Mouse (Mus musculus) thymus, postnatal 14 days (tissue): ENCODE results near the gene Gsap.
"Not testable (repeated sequence)": the region's sequence is repeated elsewhere in the genome, so short reads cannot be mapped to it uniquely, and the experiment has no call there.

ENCODE experiments used
- DNase-seq: peaks from one replicate; pipeline ENCODE4 v3.0.0; 2021

The Gsap gene

DNA sequence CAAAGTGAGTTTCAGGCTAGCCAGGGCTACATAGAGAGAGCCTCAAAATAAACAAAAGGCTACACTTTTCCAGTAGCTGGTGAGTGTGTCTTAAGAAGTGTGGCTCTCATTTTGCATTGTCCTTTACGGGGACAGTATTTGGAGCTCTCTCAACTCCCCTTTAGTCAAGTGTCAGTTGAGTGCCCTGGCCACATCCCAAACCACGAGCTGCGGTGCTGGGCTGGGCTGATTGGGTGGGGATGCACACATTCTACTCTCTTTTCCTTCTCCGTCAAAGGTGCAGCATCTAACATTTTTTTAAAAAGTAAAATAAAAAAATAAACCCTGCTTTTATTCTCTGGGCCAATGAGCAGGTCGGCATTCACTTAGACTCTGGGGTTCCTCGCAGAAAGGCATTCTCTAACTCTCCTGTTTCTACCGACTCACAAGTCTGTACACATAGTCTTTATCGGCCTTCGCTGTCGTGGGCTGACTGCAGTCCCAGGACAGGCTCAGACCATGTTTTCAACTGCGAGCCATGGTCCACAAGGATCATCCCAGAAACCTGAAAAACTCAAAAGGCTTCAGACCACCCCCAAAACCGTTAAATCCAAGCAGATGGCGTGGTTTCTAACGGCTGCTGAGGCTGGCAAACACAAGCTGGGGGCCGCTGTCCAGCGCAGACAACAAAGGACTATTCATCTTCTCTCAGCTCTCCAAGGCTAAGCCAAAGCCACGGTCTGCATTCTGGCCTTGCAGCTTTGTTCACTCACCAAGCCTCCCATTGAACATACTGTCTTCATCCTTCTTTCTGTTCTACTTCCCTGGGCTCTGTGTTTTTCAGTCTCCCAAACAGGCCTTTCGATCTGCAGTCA lies 77.4 kb downstream of the Gsap start:
- DNase-seq: no peak

DNA sequence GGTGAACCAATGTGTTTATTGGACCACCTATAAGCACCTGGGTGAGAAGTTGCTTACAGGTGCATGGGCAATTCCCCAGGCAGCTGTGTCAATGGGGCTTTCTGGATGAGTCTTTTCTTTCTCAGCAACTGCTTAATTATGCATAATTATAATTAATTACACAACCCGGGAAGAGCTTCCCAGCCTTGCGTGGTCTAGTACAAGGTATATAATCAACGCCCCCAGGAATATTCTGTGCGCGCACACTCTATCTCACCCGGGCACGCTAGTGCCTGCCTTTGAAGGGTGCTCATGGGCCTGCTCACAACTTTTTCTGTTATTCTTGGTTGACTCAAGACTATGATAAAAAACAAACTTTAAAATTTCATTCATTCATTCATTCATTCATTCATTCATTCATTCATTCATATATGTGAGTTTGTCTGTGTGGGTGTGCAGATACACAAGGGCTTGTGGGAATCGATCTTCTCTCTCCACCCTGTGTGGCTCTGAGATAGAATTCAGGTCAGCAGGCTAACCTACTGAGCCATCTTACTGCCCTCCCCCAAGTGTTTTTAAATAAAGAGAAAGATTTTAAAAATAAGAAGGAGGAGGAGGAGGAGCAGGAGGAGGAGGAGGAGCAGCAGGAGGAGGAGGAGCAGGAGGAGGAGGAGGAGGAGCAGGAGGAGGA lies 78.4 kb downstream of the Gsap start:
- DNase-seq: no peak

DNA sequence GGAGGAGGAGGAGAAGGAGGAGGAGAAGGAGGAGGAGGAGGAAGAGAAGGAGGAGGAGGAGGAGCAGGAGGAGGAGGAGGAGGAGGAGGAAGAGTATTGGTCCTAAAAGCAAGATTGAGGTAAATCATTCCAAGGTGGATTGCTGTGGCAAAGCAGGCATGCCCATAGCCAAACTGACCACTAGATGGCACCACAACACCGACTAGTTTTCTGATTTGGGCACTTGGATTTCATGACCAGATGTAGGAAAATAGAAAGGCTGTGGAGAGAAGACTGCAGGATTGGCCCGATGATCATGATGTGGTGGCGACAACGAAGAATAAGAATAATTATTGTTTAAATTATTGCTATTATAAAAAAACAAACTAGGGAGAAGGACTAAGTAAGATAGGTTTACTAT lies 79.0 kb downstream of the Gsap start:
- peak; percentile 80 for DNase-seq

DNA sequence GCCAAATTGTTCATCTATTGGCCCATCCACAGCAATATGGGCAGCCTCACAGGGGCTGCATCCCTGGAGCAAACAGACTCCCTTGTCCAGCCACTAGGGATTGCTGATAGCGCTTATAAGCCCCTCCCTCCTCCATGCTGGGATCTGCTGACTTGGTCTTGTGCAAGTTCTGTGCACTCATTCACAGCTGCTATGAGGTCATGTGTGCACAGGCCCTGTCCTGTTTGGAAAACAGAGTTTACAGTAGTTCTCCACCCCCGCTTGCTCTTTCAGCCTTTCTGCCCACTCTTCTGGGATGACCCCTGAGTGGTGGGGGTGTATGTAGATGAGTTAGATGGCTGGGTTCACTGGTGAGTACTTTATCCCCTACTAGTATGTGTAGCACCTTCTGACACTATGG lies 81.0 kb downstream of the Gsap start:
- no peak for DNase-seq

DNA sequence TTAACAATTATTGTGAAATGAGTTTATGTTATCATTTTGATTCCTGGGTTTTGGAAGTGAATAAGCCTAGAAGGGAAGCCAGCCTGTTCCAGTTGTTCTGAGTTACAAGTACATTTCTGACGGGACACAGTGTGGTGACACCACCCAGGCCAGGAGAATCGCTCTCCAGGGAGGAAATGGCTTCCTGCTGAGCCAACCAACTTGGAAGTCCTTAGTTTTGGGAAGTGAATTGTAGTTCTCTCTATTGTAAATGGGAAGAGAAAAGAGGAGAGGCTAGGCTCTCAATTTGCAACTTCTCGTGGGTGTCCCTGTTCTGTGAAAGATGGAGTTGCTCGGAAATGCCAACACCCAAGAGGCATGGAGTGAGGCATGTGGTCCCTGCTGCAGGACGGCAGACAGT lies 83.4 kb downstream of the Gsap start:
- DNase-seq: no peak

DNA sequence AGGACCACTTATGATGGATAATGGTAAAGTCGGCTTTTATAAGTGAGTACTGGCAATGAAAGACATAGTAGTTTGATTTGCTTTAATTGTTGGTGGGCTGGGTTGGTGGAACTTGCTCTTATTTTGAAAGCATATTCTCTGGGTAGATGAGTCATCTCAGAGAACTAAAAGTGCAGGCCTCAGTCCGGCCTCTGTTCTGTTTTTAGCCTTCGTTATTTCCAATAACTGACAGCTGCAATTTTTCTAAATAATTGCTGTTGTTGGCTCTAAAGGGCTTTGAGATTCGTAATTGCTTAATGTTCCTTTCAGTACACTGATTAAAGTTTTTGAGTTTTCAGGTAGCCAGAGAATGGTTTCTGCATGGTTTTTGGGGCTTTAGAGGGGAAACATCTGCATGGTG lies 84.7 kb downstream of the Gsap start:
- no peak for DNase-seq

DNA sequence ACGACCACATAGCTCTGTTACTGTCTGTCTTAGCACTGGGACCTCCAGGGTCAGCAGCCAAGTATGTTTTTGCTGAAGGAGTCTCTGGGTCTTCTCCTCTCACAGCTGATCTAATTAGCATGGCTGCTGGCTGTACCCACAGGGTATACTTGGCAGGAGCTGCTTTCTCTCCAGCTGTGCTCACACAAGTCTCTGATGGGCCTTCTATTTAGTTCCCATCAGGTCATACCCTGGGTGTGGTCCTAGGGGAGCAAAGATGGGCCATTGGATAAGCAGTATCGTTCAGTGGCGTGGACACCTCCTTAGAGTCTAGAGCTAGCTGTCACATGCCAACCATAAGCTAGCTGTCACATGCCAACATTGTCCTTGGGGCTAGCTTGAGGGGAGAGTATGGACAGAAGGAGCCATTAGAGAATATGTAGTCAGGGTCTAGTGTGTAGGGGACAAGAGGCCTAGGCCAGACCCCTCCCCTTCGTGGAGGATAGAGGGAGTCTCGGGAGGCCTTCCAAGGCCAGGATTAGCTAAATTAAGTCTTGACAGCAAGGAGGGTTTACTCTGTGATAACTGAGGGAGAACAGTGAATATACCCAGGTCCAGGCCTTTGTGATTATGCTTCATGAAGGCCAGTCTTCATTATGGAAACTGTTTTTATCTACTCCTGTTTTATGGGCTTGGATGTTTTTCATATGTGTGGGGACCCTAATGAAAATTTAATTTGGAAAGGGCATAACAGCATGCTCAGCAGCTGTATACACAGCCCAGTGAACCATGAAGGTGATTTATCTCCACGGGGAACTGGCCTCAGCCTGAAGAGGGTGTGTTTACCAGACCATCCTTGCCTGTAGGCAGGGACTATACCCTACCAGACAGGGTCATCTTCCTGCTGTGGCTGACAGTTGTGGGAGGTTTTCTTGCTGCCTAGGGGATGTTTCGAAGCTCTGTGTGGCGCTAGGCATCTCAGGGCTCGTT lies 85.6 kb downstream of the Gsap start:
- no peak for DNase-seq

DNA sequence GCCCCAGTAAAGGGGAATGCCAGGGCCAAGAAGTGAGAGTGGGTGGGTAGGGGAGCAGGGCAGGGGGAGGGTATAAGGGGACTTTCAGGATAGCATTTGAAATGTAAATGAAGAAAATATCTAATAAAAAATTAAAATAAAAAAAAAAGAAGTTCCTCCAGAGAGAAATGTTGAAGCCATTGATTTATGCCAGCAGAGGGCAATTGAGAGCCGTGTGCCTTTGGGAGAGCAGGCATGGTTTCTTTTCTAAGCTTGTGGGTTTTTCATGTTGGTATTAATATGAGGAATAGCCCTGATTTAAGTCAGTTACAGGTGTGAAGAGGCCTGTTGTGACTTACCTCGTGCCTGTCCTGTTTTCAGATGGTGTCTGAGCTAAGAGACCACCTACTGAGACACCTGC lies 91.6 kb downstream of the Gsap start:
- DNase-seq: not testable (repeated sequence)

DNA sequence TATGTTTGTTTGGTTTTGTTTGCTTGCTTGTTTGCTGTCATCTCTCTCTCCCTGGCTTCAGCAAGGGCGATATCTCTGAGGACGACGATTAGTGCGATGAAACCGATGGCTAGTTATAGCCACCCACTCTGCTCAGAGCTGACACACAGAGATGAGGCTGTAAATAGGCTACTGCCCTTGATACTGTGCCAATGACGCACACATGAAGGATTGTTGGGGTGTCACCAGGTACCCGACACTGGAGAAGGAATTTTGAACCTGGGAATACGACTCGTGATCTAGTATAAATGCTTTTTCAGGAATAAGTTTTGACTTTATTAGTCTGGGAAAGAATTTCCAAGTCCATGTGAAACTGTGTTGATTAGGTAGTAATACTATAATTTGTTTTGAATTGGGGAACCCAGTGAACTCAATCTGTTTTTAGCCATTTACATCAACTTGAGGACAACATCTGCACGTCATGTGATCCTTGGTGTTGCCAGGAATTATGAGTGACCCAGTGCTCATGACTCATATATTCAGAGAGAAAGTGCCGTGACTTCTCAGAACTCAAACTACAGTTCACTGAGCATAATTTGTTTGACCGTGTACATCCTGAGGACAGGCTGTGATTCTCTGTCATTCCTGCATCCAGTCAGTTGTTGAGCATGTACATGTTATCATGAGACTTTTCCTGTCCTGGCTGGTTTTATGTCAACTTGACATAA lies 97.5 kb downstream of the Gsap start:
- DNase-seq: no peak

DNA sequence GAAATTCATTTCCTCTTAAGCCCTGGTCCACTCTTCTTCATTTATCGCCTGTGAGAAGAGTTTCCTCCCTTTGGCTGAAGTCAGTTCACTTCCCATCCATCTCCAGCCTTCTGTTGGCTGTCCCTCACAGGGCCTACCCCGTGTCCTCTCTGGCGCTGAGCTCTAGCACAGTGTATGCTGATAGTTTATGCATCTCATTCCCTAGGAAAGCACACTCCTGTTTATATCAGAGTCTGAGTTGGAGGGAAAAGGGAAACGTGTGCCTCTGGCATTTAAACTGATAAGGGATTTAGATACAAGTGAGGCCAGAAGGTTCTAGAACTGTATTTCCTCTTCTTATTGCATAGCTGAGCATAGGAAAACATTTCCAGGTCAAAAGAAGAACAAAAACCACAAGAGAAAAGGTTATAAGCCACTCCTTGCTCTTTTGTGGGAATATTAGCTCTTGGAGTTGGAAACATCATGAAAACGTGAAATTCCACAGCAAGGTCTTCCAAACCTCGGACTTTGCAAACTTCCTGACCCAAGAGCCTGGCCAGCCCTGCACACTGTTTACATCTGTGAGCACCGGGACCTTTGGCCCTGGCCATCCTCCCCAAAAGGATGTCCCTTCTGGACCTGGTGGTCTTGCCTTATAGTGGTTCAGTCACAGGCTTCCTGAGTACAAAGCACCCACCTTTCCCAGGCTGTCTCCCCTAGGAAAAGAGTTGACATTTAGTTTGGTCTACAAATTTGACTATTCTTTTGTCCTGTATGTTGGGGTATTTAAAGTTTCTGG lies 102.8 kb downstream of the Gsap start:
- no peak for DNase-seq

DNA sequence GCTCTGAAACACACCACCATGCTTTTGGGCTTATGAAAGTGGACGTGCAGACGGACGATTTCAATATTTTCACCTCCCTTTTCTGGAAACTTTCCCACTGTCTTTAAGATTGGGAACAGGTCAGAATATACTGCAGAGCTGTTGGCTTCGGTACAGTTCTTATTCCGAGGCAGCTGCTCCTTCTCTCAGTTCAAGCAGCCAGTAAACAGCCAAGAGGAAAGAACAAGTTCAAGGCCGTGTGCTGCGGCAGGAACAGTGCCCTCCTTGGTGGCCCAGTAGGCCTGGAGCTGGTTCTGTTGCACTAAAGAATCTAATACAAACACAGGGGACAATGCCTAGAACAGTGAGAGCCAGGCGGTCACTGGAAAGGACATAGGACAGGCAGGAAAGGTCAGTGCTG lies 104.5 kb downstream of the Gsap start:
- no peak for DNase-seq

DNA sequence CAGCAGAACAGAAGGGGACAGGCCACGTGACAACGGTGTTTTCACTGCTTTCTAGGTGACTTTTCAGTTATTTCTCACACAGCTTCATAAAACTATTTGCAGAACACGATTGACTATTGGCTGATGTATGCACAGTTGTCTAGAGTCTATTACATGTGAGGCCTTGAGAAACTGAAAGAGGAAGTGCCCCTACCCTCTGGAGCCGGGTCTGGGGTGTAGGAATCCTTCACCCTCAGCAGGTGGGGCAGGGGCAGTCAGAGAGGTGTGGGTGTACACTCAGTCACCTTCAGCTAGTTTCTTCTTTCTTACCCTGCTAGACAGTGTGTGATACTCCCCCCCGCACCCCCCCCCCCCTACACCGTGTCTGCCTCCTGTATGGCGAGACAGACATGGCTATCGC lies 109.6 kb downstream of the Gsap start:
- DNase-seq: no peak

DNA sequence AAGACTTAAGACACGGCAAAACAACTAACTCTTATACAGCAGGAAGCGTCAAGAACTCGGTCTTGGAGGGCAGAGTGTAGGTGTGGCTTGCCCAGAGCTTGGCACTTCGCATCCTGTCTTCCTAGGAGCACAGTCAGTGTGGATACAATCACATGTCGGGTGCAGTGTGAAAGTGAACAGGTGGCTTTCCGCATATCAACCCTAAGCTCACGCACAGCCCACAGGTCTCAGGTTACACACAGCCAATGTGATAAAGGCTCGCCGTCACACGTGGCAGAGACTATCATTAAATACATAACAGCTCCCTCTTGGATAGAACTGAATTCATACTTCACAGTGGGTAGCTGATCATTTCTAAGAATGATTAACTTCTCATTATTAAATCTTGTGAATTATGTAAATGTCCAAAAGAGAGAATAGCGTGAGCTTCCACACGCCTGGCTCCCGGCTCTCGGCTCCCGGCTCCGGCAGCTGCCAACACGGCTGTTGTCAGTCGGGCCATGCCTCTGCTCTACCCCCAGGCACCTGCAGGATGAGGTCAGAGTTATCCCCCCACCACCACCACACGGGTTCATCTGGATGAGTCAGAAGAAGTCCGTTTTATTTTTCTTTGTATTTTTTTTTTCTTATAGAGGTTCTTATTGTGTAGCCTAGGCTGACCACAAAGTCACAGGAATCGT lies 113.2 kb downstream of the Gsap start:
- DNase-seq: no peak

DNA sequence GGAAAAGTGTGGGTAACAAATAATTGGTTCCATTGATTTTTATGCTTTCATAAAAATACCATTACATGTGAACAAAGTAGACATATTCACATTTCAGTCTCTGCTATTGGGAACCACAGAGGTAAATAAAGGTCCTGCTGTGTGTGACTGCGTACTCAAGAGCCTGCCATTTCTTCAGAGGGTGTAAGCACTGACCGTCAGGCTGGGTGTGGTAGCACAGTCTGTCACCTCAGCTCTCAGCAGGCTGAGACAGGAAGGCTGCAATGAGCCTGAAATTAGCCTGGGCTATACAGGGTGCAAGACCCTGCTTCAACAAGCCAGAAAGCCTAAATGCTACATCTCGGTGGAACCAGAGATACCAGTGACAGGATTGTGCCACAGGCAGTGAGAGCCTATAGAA lies 114.0 kb downstream of the Gsap start:
- DNase-seq: no peak

DNA sequence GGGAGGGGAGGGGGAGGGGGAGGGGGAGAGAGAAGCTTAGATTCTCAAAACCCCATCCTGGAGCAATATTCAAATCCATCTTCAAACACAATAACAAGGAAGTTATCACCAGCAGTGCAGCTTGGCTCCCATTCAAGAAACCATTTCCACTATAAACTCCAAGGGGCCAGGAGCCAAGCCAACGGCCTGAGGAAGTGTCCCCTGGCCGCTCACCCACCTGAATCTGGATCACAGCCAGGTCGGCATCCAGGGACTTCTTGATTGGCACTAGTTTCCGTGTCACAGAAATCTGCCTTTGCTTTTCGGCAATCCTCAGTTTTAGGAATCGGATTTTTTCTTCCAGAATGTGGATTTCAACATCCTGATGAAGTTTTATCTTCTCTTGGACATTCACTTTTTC lies 115.0 kb downstream of the Gsap start:
- no peak for DNase-seq

DNA sequence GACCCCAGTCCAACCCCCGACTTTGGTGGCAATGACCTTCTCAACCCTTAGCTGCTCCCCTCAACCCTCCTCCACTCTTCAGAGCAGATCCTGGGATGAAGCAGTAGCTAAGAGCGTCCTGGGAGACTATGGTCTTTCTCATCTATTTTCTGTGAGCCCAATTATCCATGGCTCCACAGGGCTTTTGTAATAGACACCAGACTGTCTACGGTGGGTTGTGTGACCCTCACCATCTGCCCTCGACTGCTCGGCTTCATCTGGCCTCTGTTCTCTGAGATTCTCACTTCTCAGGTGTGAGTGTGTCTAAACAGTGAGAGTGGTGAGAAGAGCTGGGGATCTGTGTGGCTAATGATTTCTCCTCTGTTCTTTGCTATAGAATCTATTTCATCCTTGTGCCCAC lies 121.1 kb downstream of the Gsap start:
- DNase-seq: no peak

DNA sequence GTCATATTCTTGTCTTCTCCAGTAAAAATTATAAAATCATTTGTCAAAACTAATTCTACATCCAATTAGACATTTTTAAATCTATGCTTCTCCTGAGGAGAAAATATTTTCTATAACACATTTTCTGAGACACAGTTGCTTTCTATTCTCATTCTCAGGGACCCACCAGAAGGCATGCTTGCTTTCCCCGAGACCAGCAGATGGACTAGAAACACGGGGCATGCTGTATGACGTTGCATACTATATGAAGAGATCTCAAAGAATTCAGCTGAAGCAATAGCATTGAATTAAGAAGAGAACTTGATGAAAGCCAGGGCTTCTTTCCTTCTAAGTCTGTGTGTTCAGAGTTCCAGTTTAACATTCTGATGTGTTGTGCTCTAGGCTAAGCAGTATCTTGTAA lies 128.6 kb downstream of the Gsap start:
- no peak for DNase-seq

DNA sequence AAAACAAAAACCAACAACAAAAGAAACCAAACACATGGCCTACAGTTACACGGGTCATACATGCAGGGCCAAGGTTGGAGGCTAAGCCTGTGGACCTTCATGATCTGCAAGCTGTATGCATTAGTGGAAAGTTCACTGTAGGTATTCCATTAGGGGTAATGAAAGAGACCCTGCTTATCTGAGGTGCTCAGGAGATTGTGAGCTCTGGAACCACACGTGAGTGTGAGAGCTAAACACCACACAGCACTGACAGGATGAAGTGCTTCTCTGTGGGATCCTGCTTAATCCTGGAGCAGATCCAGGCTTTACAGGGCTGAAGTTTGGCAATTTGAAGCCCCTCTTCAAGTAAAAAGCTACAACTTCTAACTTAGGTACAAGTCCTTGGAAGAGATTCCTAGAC lies 134.1 kb downstream of the Gsap start:
- no peak for DNase-seq

DNA sequence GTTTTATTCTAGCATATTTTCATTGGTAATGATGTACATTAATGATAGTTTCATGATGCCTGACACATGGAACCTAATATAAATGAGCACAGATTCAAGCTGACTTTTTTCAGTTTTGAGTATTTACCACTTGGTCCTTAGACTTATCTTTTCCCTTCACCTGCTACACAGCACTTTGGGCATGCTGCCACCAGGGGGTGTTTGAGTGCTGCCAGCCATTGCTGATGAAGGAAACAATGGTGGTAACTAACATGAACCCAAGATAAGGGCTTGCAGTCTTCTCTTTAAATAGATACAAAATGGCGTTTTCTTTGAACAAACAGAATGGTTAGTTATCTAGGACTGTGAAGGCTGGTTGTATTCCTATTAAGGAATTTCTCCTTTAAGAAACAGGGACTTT lies 140.4 kb downstream of the Gsap start:
- DNase-seq: peak; percentile 83

DNA sequence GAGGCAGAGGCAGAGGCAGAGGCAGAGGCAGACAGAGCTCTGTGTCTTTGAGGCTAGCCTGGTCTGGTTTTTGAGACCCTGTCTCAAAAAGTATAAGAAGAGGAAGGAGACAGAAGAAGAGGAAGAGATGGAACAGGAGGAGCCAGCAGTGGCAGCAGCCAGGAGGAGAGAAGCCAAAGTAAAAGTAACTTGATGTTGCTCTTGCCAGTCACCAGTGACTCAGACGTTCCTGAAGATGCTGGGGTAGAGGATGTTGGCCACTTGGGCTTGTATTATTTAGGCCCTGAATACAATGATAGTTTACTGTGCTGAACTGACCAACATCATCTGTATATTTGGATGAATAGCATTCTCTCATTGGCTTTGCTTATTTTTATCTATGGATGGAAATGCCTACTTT lies 142.5 kb downstream of the Gsap start:
- DNase-seq: no peak
